Mouse (Mus musculus) ES-Bruce4 (cell line): ENCODE measurements around the gene Gyg. TPM values are rescaled to one million over a fixed set of nuclear protein-coding genes. Genes with fewer than 3 reads are reported as not detected.
A peak's percentile ranks its signal among the peaks of the same experiment; 100 is the strongest.

ENCODE experiments used
- H3K27ac ChIP-seq: 2 replicates; pipeline ENCODE4 v1.5.1; 2012; ENCODE audit warnings: low read length, inconsistent platforms; ENCODE audit not compliant: insufficient read depth
- H3K27me3 ChIP-seq: 2 replicates; pipeline ENCODE4 v1.6.1; 2012; ENCODE audit warnings: mild to moderate bottlenecking, low read length, inconsistent platforms; ENCODE audit not compliant: control insufficient read depth, poor library complexity, insufficient read depth, severe bottlenecking
- H3K36me3 ChIP-seq: 2 replicates; pipeline ENCODE4 v1.6.1; 2012; ENCODE audit warnings: inconsistent platforms, mild to moderate bottlenecking, low read length, moderate library complexity; ENCODE audit not compliant: control insufficient read depth, poor library complexity, insufficient read depth, severe bottlenecking
- H3K4me1 ChIP-seq: one replicate; pipeline ENCODE4 v1.8.1; 2011; ENCODE audit warnings: low read length; ENCODE audit not compliant: control insufficient read depth, insufficient read depth
- H3K4me3 ChIP-seq: 2 replicates; pipeline ENCODE4 v1.5.1; 2011; ENCODE audit warnings: low read depth, mild to moderate bottlenecking, low read length
- H3K9ac ChIP-seq: 2 replicates; pipeline ENCODE4 v1.6.1; 2012; ENCODE audit warnings: low read depth, mild to moderate bottlenecking, inconsistent platforms; ENCODE audit not compliant: poor library complexity, severe bottlenecking
- H3K9me3 ChIP-seq: replicated peaks from 2 replicates; pipeline ENCODE4 v1.6.1; 2012; ENCODE audit warnings: mild to moderate bottlenecking, low read length, inconsistent platforms; ENCODE audit not compliant: control insufficient read depth, poor library complexity, insufficient read depth, severe bottlenecking
- CTCF ChIP-seq: IDR thresholded peaks from one replicate; pipeline ENCODE4 v1.8.1; 2011; ENCODE audit warnings: low read depth, low read length
- EP300 ChIP-seq: IDR thresholded peaks from 2 replicates; pipeline ENCODE4 v1.6.1; 2011; ENCODE audit warnings: low read depth, low read length; ENCODE audit not compliant: insufficient read depth
- POLR2A ChIP-seq: IDR thresholded peaks from one replicate; pipeline ENCODE4 v1.8.1; 2011; ENCODE audit warnings: low read length; ENCODE audit not compliant: insufficient read depth
- polyA plus RNA-seq: library from polyadenylated mRNA; stranded (reverse); fragments of >200 nt; gene quantifications from 2 replicates; pipeline ENCODE4 v1.2.4, GENCODE M21; 2011; ENCODE audit warnings: low read depth; ENCODE audit not compliant: missing spikeins, insufficient read depth, insufficient read length

The Gyg gene
- polyA plus RNA-seq, 1 experiment, result 38.4 TPM

- Histone ChIP-seq H3K4me3 (no peak overlapping the region), H3K4me1 (no peaks in the 10 kb centered on the region), H3K9ac (no peak overlapping the region), H3K27me3 (no peaks in the 10 kb centered on the region), H3K9me3 (no peaks in the 10 kb centered on the region), H3K27ac (no peak overlapping the region), H3K36me3 (no peaks in the 10 kb centered on the region)
- TF ChIP-seq CTCF (no peak), POLR2A (no peak), EP300 (no peak)
These were observed 11.4 kb downstream of the Gyg start for GRCm38 (mm10) chr3:20143726-20144125.

- H3K9ac ChIP-seq, result no peak overlapping the region
- H3K4me3 ChIP-seq, result no peak overlapping the region
- 0 out of 2 replicates have a peak, but pooled peaks cover 3% of the 10 kb centered on the region for H3K9me3 ChIP-seq
- TF ChIP-seq CTCF, result no peak
- no peaks in the 10 kb centered on the region for H3K36me3 ChIP-seq
- no peaks in the 10 kb centered on the region; the same call in 1 of the 2 replicates for H3K27me3 ChIP-seq
- no peak overlapping the region for H3K27ac ChIP-seq
- no peaks in the 10 kb centered on the region for H3K4me1 ChIP-seq
These were observed 12.5 kb downstream of the Gyg start for GRCm38 (mm10) chr3:20142576-20142975.

- no peaks in the 10 kb centered on the region; the same call in 1 of the 2 replicates for H3K27me3 ChIP-seq
- H3K36me3 ChIP-seq, result no peaks in the 10 kb centered on the region
- H3K27ac ChIP-seq, result no peak overlapping the region
- no peak overlapping the region for H3K9ac ChIP-seq
- no peaks in the 10 kb centered on the region for H3K4me1 ChIP-seq
- no peak for TF ChIP-seq POLR2A
- TF ChIP-seq EP300, result no peak
- TF ChIP-seq CTCF, result no peak
- no peak overlapping the region for H3K4me3 ChIP-seq
- 0 out of 2 replicates have a peak, but pooled peaks cover 3% of the 10 kb centered on the region for H3K9me3 ChIP-seq
These were observed 13.0 kb downstream of the Gyg start for GRCm38 (mm10) chr3:20142101-20142500.

- H3K27me3 ChIP-seq, result no peaks in the 10 kb centered on the region; the same call in 1 of the 2 replicates
- H3K4me1 ChIP-seq, result no peaks in the 10 kb centered on the region
- no peaks in the 10 kb centered on the region for H3K36me3 ChIP-seq
- TF ChIP-seq POLR2A (no peak), EP300 (0 out of 2 replicates have a peak, but pooled peaks have one; percentile 40)
- no peak overlapping the region for H3K9ac ChIP-seq
- no peak overlapping the region for H3K4me3 ChIP-seq
- 0 out of 2 replicates have a peak, but pooled peaks cover 3% of the 10 kb centered on the region for H3K9me3 ChIP-seq
- no peak overlapping the region for H3K27ac ChIP-seq
These were observed 13.4 kb downstream of the Gyg start for GRCm38 (mm10) chr3:20141679-20142078.

DNA sequence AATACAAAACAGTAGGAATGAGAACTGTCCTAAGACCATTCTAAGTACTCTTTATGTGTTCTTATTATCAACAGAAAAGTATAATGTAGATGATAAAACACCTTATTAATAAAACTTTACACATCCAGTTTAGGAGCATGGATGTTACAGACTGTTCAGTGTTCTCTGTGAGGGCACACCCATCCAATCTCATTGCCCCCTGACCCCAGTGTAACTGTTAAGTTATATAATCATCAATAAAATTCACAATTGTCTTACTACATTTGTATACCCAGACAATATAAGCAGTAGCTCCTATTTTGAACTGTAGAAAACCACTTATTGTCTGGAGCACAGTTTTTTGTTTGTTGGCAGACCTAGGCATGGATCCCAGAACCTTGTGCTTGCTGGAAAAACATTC, 13.9 kb downstream of the Gyg start:
- Histone ChIP-seq H3K9ac (no peak overlapping the region), H3K4me1 (no peaks in the 10 kb centered on the region), H3K9me3 (0 out of 2 replicates have a peak, but pooled peaks cover 3% of the 10 kb centered on the region), H3K27me3 (no peaks in the 10 kb centered on the region; the same call in 1 of the 2 replicates), H3K36me3 (no peaks in the 10 kb centered on the region), H3K4me3 (no peak overlapping the region), H3K27ac (no peak overlapping the region)
- TF ChIP-seq CTCF (no peak), EP300 (no peak), POLR2A (no peak)

DNA sequence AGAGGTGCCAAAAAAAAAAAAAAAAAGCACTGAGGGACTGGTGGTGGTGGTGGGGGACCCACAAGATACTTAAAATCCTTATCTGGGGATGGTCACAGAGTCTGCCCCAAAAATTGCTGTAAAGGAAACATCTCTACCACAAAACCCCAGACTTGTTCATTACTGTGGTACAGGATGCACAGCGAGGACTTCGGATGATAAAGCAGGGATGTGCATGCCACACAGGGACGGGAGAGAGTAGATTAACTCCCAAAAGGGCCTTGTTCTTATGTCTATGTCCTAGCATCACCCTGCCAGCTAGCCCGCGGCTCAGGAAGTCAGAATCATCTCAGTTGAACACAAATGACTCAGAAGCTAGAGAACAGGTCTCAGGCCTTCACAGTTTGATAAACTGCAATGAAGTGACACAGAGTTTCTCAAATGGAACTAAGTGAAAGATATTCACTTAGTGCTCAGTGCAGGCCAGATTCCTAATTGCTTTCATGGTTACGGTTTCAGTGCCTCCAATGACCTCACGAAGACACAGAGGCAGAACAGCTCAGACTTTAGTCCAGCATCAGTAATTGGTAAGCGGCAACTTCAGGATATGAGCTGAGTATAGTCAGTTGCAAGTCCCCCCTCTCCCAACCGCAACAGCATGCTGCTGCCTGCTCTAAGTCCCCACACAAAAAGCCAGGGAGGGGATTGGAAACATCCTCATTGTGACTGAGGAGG, 18.1 kb downstream of the Gyg start:
- H3K9me3 ChIP-seq, result 0 out of 2 replicates have a peak, but pooled peaks cover 3% of the 10 kb centered on the region
- H3K27ac ChIP-seq, result no peak overlapping the region
- no peaks in the 10 kb centered on the region for H3K36me3 ChIP-seq
- TF ChIP-seq CTCF (no peak), EP300 (no peak), POLR2A (no peak)
- no peaks in the 10 kb centered on the region for H3K4me1 ChIP-seq
- no peak overlapping the region for H3K9ac ChIP-seq
- no peak overlapping the region for H3K4me3 ChIP-seq
- no peaks in the 10 kb centered on the region; the same call in 1 of the 2 replicates for H3K27me3 ChIP-seq
